Mouse (Mus musculus): ENCODE results near the gene Acsm4. TPM values are rescaled to one million over a fixed set of nuclear protein-coding genes. Genes with fewer than 3 reads are reported as not detected.
A peak's percentile ranks its signal among the peaks of the same experiment; 100 is the strongest.
"Not testable (repeated sequence)": the region's sequence is repeated elsewhere in the genome, so short reads cannot be mapped to it uniquely, and the experiment has no call there.

The Acsm4 gene
- polyA plus RNA-seq, 1 experiment from 2014 or later = not detected

GRCm38 (mm10) chr7:119694926-119695325 lies 5.1 kb downstream of the Acsm4 start:
- DNase-seq = no peak
- no peaks in the 10 kb centered on the region for H3K36me3 ChIP-seq (ENCODE audit: control insufficient read depth, insufficient read depth, low read length)
- no peak overlapping the region for H3K9ac ChIP-seq (replicated peaks; ENCODE audit: low read length)
- no peak overlapping the region for H3K4me3 ChIP-seq (replicated peaks; ENCODE audit: low read depth, low read length)
- WGBS = 86% methylated on average over 1 of the region's 1 CpGs
- no peak overlapping the region for H3K4me2 ChIP-seq (ENCODE audit: low read length)
- H3K27me3 ChIP-seq (ENCODE audit: control insufficient read depth, insufficient read depth, low read length) = no peaks in the 10 kb centered on the region
- no peak for ATAC-seq (ENCODE audit: low FRiP score, low TSS enrichment)
- no peaks in the 10 kb centered on the region for H3K4me1 ChIP-seq (ENCODE audit: control insufficient read depth, insufficient read depth, low read length)
- no peak overlapping the region for H3K27ac ChIP-seq (replicated peaks; ENCODE audit: low read depth, low read length)
- no peaks in the 10 kb centered on the region for H3K9me3 ChIP-seq (ENCODE audit: control insufficient read depth, low read length)

- Histone ChIP-seq H3K27me3 (ENCODE audit: control insufficient read depth, insufficient read depth, low read length) (no peaks in the 10 kb centered on the region), H3K27ac (replicated peaks; ENCODE audit: low read depth, low read length) (no peak overlapping the region), H3K4me3 (replicated peaks; ENCODE audit: low read depth, low read length) (no peak overlapping the region), H3K4me1 (ENCODE audit: control insufficient read depth, insufficient read depth, low read length) (no peaks in the 10 kb centered on the region), H3K9me3 (ENCODE audit: control insufficient read depth, low read length) (no peaks in the 10 kb centered on the region), H3K36me3 (ENCODE audit: control insufficient read depth, insufficient read depth, low read length) (peaks cover 40% of the 10 kb centered on the region), H3K4me2 (ENCODE audit: low read length) (no peak overlapping the region), H3K9ac (replicated peaks; ENCODE audit: low read length) (no peak overlapping the region)
- WGBS = 94% methylated on average over 7 of the region's 7 CpGs
- no peak for DNase-seq
- no peak for ATAC-seq (ENCODE audit: low FRiP score, low TSS enrichment)
Observed at GRCm38 (mm10) chr7:119714111-119714510, 24.3 kb downstream of the Acsm4 start.

- DNase-seq (peak; percentile 98), ATAC-seq (ENCODE audit: low FRiP score, low TSS enrichment) (peak; percentile 95)
- Histone ChIP-seq H3K4me3 (replicated peaks; ENCODE audit: low read depth, low read length) (peak within 1 kb of the TSS; percentile 95), H3K27me3 (ENCODE audit: control insufficient read depth, insufficient read depth, low read length) (no peaks in the 10 kb centered on the region), H3K36me3 (ENCODE audit: control insufficient read depth, insufficient read depth, low read length) (peaks cover 36% of the 10 kb centered on the region), H3K9ac (replicated peaks; ENCODE audit: low read length) (peak within 1 kb of the TSS; percentile 81), H3K4me1 (ENCODE audit: control insufficient read depth, insufficient read depth, low read length) (peaks cover 5% of the 10 kb centered on the region), H3K27ac (replicated peaks; ENCODE audit: low read depth, low read length) (peak within 1 kb of the TSS; percentile 72), H3K9me3 (ENCODE audit: control insufficient read depth, low read length) (no peaks in the 10 kb centered on the region), H3K4me2 (ENCODE audit: low read length) (peak within 1 kb of the TSS; percentile 75)
- under 1% methylated on average over 60 of the region's 60 CpGs for WGBS
Observed at GRCm38 (mm10) chr7:119720253-119720946, 30.6 kb downstream of the Acsm4 start, which contains the start of gene Thumpd1. TSS of gene Thumpd1 (minus strand) at chr7:119720798.

- WGBS = 13% methylated on average over 8 of the region's 8 CpGs
- Histone ChIP-seq H3K27me3 (ENCODE audit: control insufficient read depth, insufficient read depth, low read length) (no peaks in the 10 kb centered on the region), H3K4me2 (ENCODE audit: low read length) (peak overlapping the region; percentile 75), H3K9me3 (ENCODE audit: control insufficient read depth, low read length) (no peaks in the 10 kb centered on the region), H3K4me3 (replicated peaks; ENCODE audit: low read depth, low read length) (peak overlapping the region; percentile 95), H3K36me3 (ENCODE audit: control insufficient read depth, insufficient read depth, low read length) (peaks cover 30% of the 10 kb centered on the region), H3K27ac (replicated peaks; ENCODE audit: low read depth, low read length) (peak overlapping the region; percentile 72), H3K9ac (replicated peaks; ENCODE audit: low read length) (peak overlapping the region; percentile 81), H3K4me1 (ENCODE audit: control insufficient read depth, insufficient read depth, low read length) (peaks cover 5% of the 10 kb centered on the region)
- DNase-seq = no peak
- ATAC-seq (ENCODE audit: low FRiP score, low TSS enrichment) = peak; percentile 57
Observed at GRCm38 (mm10) chr7:119720947-119721310, 31.1 kb downstream of the Acsm4 start.

- H3K27me3 ChIP-seq (ENCODE audit: control insufficient read depth, insufficient read depth, low read length) = no peaks in the 10 kb centered on the region
- no peak for ATAC-seq (ENCODE audit: low FRiP score, low TSS enrichment)
Observed at GRCm38 (mm10) chr7:119727621-119728020, 37.8 kb downstream of the Acsm4 start.

GRCm38 (mm10) chr7:119731262-119731661 lies 41.4 kb downstream of the Acsm4 start:
- not testable (repeated sequence) for H3K36me3 ChIP-seq (ENCODE audit: control insufficient read depth, insufficient read depth, low read length); H3K4me3 ChIP-seq (replicated peaks; ENCODE audit: low read depth, low read length); ATAC-seq (ENCODE audit: low FRiP score, low TSS enrichment); H3K27me3 ChIP-seq (ENCODE audit: control insufficient read depth, insufficient read depth, low read length); H3K9me3 ChIP-seq (ENCODE audit: control insufficient read depth, low read length); H3K4me1 ChIP-seq (ENCODE audit: control insufficient read depth, insufficient read depth, low read length); H3K9ac ChIP-seq (replicated peaks; ENCODE audit: low read length); H3K4me2 ChIP-seq (ENCODE audit: low read length); H3K27ac ChIP-seq (replicated peaks; ENCODE audit: low read depth, low read length)
- peak; percentile 26 for DNase-seq
- 90% methylated on average over 4 of the region's 4 CpGs for WGBS

More at GRCm38 (mm10) chr7:119727621-119728020, 37.8 kb downstream of the Acsm4 start:
- Histone ChIP-seq H3K9me3 (ENCODE audit: control insufficient read depth, low read length) (no peaks in the 10 kb centered on the region), H3K4me3 (replicated peaks; ENCODE audit: low read depth, low read length) (no peak overlapping the region), H3K36me3 (ENCODE audit: control insufficient read depth, insufficient read depth, low read length) (no peaks in the 10 kb centered on the region), H3K4me1 (ENCODE audit: control insufficient read depth, insufficient read depth, low read length) (no peaks in the 10 kb centered on the region), H3K27ac (replicated peaks; ENCODE audit: low read depth, low read length) (no peak overlapping the region), H3K4me2 (ENCODE audit: low read length) (no peak overlapping the region), H3K9ac (replicated peaks; ENCODE audit: low read length) (no peak overlapping the region)
- no peak for DNase-seq
- WGBS = 99% methylated on average over 2 of the region's 2 CpGs

- Histone ChIP-seq H3K4me3 (replicated peaks; ENCODE audit: low read depth, low read length) (no peak overlapping the region), H3K9ac (replicated peaks; ENCODE audit: low read length) (no peak overlapping the region), H3K4me1 (ENCODE audit: control insufficient read depth, insufficient read depth, low read length) (no peaks in the 10 kb centered on the region), H3K27ac (replicated peaks; ENCODE audit: low read depth, low read length) (no peak overlapping the region), H3K36me3 (ENCODE audit: control insufficient read depth, insufficient read depth, low read length) (no peaks in the 10 kb centered on the region), H3K4me2 (ENCODE audit: low read length) (no peak overlapping the region), H3K9me3 (ENCODE audit: control insufficient read depth, low read length) (no peaks in the 10 kb centered on the region), H3K27me3 (ENCODE audit: control insufficient read depth, insufficient read depth, low read length) (no peaks in the 10 kb centered on the region)
- ATAC-seq (ENCODE audit: low FRiP score, low TSS enrichment) = no peak
- WGBS = 89% methylated on average over 2 of the region's 2 CpGs
- no peak for DNase-seq
Observed at GRCm38 (mm10) chr7:119738877-119739276, 49.1 kb downstream of the Acsm4 start.

- H3K4me3 ChIP-seq (replicated peaks; ENCODE audit: low read depth, low read length) = peak overlapping the region; percentile 35
- not testable (repeated sequence) for H3K9ac ChIP-seq (replicated peaks; ENCODE audit: low read length); H3K36me3 ChIP-seq (ENCODE audit: control insufficient read depth, insufficient read depth, low read length); H3K4me1 ChIP-seq (ENCODE audit: control insufficient read depth, insufficient read depth, low read length); H3K27ac ChIP-seq (replicated peaks; ENCODE audit: low read depth, low read length); H3K27me3 ChIP-seq (ENCODE audit: control insufficient read depth, insufficient read depth, low read length); H3K9me3 ChIP-seq (ENCODE audit: control insufficient read depth, low read length)
- DNase-seq (peak; percentile 37), ATAC-seq (ENCODE audit: low FRiP score, low TSS enrichment) (peak; percentile 75; the same call in 1 of the 2 replicates)
- WGBS = 2% methylated on average over 29 of the region's 44 CpGs
- H3K4me2 ChIP-seq (ENCODE audit: low read length) = peak overlapping the region; percentile 51
Observed at GRCm38 (mm10) chr7:119739798-119740468, 50.1 kb downstream of the Acsm4 start.

GRCm38 (mm10) chr7:119744321-119744720 lies 54.5 kb downstream of the Acsm4 start:
- Histone ChIP-seq H3K36me3 (ENCODE audit: control insufficient read depth, insufficient read depth, low read length) (no peaks in the 10 kb centered on the region), H3K4me1 (ENCODE audit: control insufficient read depth, insufficient read depth, low read length) (peaks cover 5% of the 10 kb centered on the region; the same call in 1 of the 2 replicates), H3K27me3 (ENCODE audit: control insufficient read depth, insufficient read depth, low read length) (no peaks in the 10 kb centered on the region), H3K9ac (replicated peaks; ENCODE audit: low read length) (no peak overlapping the region), H3K4me3 (replicated peaks; ENCODE audit: low read depth, low read length) (no peak overlapping the region), H3K9me3 (ENCODE audit: control insufficient read depth, low read length) (no peaks in the 10 kb centered on the region), H3K27ac (replicated peaks; ENCODE audit: low read depth, low read length) (no peak overlapping the region), H3K4me2 (ENCODE audit: low read length) (peak overlapping the region; percentile 38)
- ATAC-seq (ENCODE audit: low FRiP score, low TSS enrichment) (no peak), DNase-seq (peak; percentile 48)
- WGBS = 4% methylated on average over 34 of the region's 34 CpGs

Measured in midbrain, embryonic 14.5 days (tissue).